Mouse (Mus musculus): ENCODE results near the gene Cacna1b.

Cacna1b gene

GRCm38 (mm10) chr2:24718906-24719305, 44.0 kb downstream of the Cacna1b start:
- DNase-seq = no peak

GRCm38 (mm10) chr2:24717963-24718362, 45.0 kb downstream of the Cacna1b start:
- no peak for DNase-seq

- DNase-seq = peak; percentile 69
Measured at GRCm38 (mm10) chr2:24717461-24717860, 45.5 kb downstream of the Cacna1b start.

GRCm38 (mm10) chr2:24705929-24706328, 57.0 kb downstream of the Cacna1b start:
- no peak for DNase-seq

GRCm38 (mm10) chr2:24702208-24702957, 60.6 kb downstream of the Cacna1b start:
- DNase-seq = no peak

- no peak for DNase-seq
Measured at GRCm38 (mm10) chr2:24697281-24697980, 65.5 kb downstream of the Cacna1b start.

GRCm38 (mm10) chr2:24692371-24692770, 70.6 kb downstream of the Cacna1b start:
- DNase-seq = no peak

GRCm38 (mm10) chr2:24690356-24690755, 72.6 kb downstream of the Cacna1b start:
- DNase-seq = no peak

GRCm38 (mm10) chr2:24685347-24685746, 77.6 kb downstream of the Cacna1b start:
- DNase-seq = no peak

- DNase-seq = peak; percentile 31
Measured at GRCm38 (mm10) chr2:24684796-24685195, 78.2 kb downstream of the Cacna1b start.

- no peak for DNase-seq
Measured at GRCm38 (mm10) chr2:24683266-24683665, 79.7 kb downstream of the Cacna1b start.

GRCm38 (mm10) chr2:24680731-24681130, 82.2 kb downstream of the Cacna1b start:
- no peak for DNase-seq

GRCm38 (mm10) chr2:24680176-24680575, 82.8 kb downstream of the Cacna1b start:
- no peak for DNase-seq

- DNase-seq = peak; percentile 48
Measured at GRCm38 (mm10) chr2:24679012-24679651, 83.8 kb downstream of the Cacna1b start.

- no peak for DNase-seq
Measured at GRCm38 (mm10) chr2:24678538-24678937, 84.4 kb downstream of the Cacna1b start.

- DNase-seq = no peak
Measured at GRCm38 (mm10) chr2:24678110-24678509, 84.8 kb downstream of the Cacna1b start.

- DNase-seq = no peak
Measured at GRCm38 (mm10) chr2:24677629-24678028, 85.3 kb downstream of the Cacna1b start.

- no peak for DNase-seq
Measured at GRCm38 (mm10) chr2:24674432-24675006, 88.4 kb downstream of the Cacna1b start.

- DNase-seq = peak; percentile 29
Measured at GRCm38 (mm10) chr2:24668598-24668997, 94.4 kb downstream of the Cacna1b start.

GRCm38 (mm10) chr2:24664678-24665257, 98.2 kb downstream of the Cacna1b start:
- DNase-seq = no peak

GRCm38 (mm10) chr2:24659150-24659775, 103.7 kb downstream of the Cacna1b start:
- DNase-seq = no peak

- DNase-seq = no peak
Measured at GRCm38 (mm10) chr2:24648503-24648902, 114.4 kb downstream of the Cacna1b start.
